Mouse (Mus musculus): Measurements from ENCODE around the gene Srd5a1.
"Not testable (repeated sequence)": the region's sequence is repeated elsewhere in the genome, so short reads cannot be mapped to it uniquely, and the experiment has no call there.

Srd5a1 gene

GRCm38 (mm10) chr13:69576676-69577075 lies 34.6 kb downstream of the Srd5a1 start:
- no peak for DNase-seq (ENCODE audit: low spot score in 2 of 2)

GRCm38 (mm10) chr13:69572594-69572993 lies 38.6 kb downstream of the Srd5a1 start:
- DNase-seq (ENCODE audit: low spot score in 2 of 2), result no peak

- no peak for DNase-seq (ENCODE audit: low spot score in 2 of 2)
These were observed 42.0 kb downstream of the Srd5a1 start for GRCm38 (mm10) chr13:69569201-69569600.

DNA sequence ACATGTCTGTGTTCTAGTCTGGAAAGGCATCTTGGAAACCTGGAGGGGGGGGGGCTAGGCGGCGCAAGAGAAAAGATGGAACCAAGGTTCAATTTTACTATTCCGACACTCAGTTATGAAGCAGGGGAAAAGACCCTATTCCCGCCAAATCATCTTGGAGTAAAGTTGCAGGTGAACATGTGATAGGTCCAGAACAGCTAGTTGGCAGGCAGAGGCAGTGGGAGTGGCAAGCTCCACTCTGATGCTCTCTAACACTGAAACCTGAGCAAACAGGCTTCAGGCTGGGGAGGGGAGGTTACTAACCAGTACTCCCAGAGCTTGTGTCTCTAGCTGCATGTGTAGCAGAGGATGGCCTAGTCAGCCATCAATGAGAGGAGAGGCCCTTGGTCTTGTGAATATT lies 45.8 kb downstream of the Srd5a1 start:
- not testable (repeated sequence) for DNase-seq (ENCODE audit: low spot score in 2 of 2)

DNA sequence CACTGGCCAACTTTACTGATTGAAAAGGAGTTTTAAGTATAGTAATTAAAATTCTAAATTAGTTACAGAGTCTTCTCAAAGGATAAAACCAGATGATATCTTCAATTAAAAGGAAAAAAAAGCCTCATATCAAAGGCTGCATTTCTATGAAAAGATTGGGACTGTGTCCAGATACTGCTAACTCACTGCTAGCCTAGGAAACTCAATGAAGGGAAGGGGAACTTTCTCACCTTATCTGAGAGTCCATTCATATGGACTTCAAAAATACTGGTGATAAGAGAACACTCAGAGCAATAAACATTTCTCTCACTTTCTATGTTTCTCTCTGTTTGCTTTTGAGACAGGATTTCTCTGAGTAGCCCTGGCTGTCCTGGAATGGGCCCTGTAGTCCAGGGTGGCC lies 46.7 kb downstream of the Srd5a1 start:
- no peak for DNase-seq (ENCODE audit: low spot score in 2 of 2)

DNA sequence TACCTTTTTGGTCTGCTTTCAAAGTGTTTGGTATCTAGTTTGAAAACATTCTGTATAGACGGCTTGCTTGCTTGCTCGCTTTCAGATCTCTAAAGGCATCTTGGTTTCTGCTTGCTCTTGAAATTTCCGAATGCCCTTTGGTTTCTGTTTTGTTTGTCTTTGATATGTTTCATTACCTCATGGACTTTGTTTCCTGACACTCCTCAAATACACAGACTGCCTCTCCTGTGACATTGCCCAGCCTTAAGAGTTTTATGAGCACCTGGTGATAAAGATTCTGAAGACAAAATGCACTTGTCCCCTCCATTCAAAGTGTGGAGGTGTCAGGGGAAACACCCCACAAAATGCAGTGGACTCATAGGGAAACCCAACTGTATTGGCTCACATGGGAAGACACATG lies 47.3 kb downstream of the Srd5a1 start:
- no peak for DNase-seq (ENCODE audit: low spot score in 2 of 2)

DNA sequence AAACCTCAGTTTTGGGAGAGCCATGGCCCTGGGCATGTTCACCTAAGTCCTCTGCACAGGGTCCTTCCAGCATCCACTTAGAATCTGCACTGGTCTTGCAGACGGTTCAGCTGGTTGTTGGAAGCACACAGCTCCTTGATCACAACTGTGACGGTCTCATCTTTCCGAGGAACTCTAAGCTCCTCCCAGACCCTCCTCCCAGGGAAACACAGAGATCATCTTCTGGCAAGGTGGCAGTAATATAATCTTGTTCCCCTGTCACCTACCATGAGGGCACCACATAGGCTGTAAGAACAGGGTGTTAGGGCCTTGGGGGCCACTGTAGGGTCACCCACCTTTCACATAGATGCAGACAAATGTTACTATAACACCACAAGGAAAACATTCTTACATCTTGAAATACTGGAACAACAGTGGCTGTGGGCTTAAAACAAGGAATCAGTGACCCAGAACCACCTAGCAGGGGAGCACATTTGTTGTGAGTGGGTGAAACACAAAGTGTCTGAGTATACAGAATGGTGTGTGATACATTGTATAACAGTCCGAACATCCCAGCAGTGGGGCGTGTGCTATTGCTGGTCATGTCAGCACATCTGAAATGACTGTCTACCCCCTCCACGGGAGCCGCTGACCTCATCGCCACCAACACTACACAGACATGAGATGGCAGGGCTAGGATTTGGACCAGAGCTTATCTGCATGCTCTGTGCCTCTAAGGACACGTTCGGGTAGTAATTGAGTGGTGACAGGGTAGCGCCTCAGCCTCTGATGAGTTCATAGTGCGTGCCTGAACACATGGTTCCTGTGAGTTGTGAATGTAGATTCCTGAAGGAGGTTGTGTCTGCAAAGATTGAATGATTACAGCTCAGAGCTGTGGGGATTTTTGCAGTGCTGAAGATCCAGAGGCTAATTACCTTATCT lies 48.3 kb downstream of the Srd5a1 start:
- DNase-seq (ENCODE audit: low spot score in 2 of 2), result no peak

- DNase-seq (ENCODE audit: low spot score in 2 of 2), result no peak
These were observed 49.2 kb downstream of the Srd5a1 start for GRCm38 (mm10) chr13:69562004-69562403.

DNA sequence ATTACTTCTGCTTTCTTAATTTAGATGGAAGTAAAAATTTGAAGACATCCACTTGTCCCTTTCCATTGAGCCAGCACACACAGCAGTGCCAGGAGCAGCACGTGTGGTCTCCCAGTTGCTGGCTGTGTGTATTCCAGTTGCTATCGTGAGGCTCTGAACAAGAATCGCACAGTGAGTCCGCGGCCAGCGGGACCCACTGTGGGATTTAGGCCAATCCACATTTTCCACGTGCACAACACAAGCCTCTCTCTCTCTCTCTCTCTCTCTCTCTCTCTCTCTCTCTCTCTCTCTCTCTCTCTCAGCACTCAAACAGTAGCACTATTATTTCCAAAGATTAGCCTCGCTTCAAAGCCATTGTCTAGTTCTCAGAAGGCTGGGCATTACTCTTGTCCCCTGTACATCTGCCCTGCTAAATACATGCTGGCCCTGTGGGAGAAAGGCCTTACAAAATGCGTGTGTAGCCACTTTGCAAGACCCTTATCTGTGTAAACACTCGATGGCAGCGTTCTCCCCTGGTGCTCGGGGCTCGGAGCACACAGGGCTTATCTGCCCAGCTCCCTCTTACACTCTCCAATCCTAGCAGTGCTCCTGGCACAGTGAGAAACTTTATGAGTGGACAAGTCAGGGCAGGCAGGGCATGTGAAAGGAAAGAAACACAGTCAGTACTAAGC lies 51.8 kb downstream of the Srd5a1 start:
- no peak for DNase-seq (ENCODE audit: low spot score in 2 of 2)

DNA sequence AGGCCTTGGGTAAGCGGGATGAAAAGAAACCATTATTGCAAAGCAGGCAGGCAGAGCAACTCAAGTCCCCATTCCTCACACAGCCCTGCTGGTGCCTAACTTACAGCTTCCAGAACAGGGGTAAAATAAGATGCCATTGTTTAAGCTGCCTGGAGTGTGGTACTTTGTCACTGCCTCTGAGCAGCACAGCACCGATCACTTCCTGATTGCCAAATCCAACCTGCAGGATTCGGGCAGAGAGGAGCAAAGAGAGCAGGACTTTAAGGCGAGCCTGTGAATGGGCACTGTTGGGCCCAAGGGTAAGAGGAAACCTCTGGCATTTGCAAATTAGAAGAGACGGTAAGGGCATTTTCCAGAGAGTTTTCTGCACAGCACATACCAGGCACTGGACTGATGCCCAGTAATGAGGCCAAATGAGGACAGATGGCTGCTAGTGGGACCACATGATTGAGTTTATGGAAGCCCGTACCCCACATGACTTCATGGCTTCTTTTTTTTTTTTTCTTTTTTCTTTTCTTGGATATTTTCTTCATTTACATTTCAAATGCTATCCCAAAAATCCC lies 53.1 kb downstream of the Srd5a1 start:
- no peak for DNase-seq (ENCODE audit: low spot score in 2 of 2)

GRCm38 (mm10) chr13:69556728-69557127 lies 54.5 kb downstream of the Srd5a1 start:
- DNase-seq (ENCODE audit: low spot score in 2 of 2), result no peak

DNA sequence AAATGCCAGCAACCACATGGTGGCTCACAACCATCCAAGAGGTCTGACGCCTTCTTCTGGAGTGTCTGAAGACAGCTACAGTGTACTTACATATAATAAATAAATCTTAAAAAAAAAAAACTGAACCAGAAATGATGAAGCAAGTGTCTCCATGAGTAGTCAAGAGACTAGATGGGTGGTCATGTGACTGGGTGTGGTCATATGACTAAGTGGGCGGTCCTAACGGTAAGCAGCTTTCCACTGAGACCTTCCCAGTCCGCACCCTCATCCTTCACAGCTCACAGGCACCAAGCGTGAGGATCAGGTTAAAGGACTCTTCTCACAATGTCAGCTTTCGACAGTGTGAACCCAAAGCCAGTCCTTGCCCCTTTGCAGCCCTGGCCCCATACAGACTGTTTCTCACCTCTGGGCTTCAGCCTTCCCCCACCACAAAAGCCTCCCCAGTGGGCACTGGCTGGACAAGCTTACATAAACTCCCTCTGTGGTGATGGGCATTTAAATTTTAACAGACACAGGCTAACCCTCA lies 55.2 kb downstream of the Srd5a1 start:
- DNase-seq (ENCODE audit: low spot score in 2 of 2), result no peak

- DNase-seq (ENCODE audit: low spot score in 2 of 2), result no peak
These were observed 56.2 kb downstream of the Srd5a1 start for GRCm38 (mm10) chr13:69555045-69555444.

DNA sequence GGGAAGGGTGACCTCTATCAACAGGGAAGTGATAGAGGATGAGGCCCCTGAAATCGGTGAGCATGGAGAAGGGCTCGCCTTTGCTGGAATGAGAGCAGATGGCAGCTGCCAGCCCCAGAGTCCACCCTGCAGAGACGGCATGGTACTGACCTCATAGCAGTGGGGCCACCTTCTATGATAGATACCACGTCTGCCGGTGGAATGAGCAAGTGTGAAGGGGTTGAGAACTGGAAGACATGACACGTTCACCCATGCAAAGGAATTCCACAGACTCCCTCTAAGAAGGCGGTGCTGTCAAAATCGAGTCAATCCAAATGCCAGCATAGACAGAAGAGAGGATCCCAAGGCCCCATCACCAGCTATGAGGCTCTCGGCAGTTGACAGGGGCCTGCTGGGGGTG lies 57.0 kb downstream of the Srd5a1 start:
- no peak for DNase-seq (ENCODE audit: low spot score in 2 of 2)

GRCm38 (mm10) chr13:69553024-69553423 lies 58.2 kb downstream of the Srd5a1 start:
- peak in 1 of 2 experiments; percentile 27 for DNase-seq (ENCODE audit: low spot score in 2 of 2)

DNA sequence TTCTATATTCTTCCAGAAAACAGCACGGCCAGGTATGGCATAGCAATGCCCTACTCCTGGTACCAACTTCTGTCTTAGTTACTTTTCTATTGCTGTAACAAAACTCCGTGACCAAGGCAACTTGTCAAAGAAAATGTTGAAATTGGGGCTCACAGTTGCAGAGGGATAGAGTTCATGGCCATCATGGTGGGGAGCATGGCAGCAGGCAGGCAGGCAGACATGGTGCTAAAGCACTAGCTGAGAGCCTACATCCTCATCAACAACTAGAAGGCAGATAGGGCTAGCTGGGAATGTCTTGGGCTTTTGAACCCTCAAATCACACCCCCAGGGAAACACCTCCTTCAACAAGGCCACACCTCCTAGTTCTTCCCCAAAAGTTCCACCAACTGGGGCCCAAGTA lies 60.4 kb downstream of the Srd5a1 start:
- DNase-seq (ENCODE audit: low spot score in 2 of 2), result no peak

- no peak for DNase-seq (ENCODE audit: low spot score in 2 of 2)
These were observed 61.3 kb downstream of the Srd5a1 start for GRCm38 (mm10) chr13:69549980-69550379.

GRCm38 (mm10) chr13:69547488-69548180 lies 63.6 kb downstream of the Srd5a1 start:
- no peak for DNase-seq (ENCODE audit: low spot score in 2 of 2)

DNA sequence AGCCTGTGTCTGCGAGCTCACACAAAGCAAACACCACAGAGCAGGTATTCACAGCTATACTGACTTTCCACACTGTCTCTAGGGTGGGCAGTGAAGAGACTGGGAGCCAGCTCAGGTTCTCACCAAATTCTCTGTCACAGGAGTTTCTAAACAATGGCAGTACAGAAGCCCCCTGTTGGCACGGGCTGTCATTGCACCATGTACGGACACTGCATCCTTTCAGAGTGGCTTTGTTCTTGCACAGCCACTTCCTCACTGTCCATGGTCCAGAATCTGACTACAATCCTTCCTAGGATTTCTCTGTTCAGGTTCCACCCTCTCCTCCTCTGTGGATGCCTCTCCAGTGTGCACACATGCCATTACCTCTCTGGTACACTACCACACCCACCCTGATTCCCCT lies 66.2 kb downstream of the Srd5a1 start:
- peak; percentile 34 to 60 for DNase-seq (ENCODE audit: low spot score in 2 of 2)

DNA sequence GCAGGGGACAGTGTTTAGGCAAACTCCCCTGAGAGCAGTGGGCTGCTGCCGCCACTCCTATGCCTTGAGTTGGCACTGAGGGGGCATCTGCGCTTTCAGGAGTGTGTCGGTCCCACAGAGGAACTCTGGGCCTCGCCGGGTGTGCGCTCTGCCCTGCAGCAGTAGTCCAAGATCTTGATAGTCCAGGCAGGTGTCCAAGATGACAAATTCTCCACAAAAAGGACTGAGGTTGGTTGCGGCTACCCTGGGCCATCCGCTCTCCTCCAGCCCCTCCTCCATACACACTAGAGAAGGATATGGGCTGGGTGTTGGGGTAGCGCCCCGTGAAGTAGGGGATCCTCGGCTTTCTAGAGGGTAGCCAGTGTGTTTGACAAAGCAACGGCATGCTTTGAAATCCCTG lies 67.6 kb downstream of the Srd5a1 start:
- no peak for DNase-seq (ENCODE audit: low spot score in 2 of 2)

DNA sequence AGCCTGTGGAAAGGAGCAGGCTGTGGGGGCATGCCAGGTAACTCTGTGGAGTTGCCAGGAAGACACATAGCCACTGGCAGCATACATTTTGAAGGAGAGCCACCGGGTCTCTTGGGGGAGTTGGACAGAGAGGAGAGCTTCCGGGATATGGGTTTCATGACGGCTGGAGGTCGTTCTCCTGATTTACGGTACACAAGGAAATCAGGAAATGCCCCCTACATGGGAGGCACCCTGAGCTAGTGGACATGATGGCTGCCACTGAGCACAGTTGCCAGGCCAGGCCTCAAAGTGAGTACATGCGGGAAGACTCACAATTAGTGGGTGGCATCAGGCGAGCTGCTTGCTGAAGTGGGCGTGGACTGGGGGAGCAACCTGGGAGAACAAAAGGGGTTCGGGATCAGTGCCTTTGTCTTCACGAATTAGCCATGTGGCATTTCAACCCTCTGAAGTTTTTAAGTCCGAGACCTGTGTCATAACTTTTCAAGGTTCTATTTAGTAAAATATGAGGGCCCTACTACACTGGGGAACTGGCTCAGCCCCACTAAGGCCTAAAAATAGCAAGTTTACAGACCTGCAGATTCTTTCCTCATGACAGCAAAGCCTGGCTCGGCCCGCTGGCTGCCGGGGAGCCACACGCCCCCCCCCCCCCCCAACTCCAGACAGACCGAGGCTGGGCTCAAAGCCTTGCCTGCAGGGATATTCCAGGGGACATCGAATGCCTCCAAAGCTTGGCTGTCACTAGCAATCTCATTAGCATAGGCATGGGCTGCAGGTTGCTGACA lies 68.5 kb downstream of the Srd5a1 start:
- no peak for DNase-seq (ENCODE audit: low spot score in 2 of 2)

All from natural killer cell, adult 2 months (primary cell).